Mouse (Mus musculus) spleen, postnatal 10 days (tissue): ENCODE measurements around the gene Rsph3b.
"Not testable (repeated sequence)": the region's sequence is repeated elsewhere in the genome, so short reads cannot be mapped to it uniquely, and the experiment has no call there.

Experiments used
- DNase-seq, 2 experiments: peaks; one replicate each; pipeline ENCODE4 v3.0.0; 2021 to 2022; ENCODE audit warnings: low spot score in 2 of 2

Rsph3b gene

DNA sequence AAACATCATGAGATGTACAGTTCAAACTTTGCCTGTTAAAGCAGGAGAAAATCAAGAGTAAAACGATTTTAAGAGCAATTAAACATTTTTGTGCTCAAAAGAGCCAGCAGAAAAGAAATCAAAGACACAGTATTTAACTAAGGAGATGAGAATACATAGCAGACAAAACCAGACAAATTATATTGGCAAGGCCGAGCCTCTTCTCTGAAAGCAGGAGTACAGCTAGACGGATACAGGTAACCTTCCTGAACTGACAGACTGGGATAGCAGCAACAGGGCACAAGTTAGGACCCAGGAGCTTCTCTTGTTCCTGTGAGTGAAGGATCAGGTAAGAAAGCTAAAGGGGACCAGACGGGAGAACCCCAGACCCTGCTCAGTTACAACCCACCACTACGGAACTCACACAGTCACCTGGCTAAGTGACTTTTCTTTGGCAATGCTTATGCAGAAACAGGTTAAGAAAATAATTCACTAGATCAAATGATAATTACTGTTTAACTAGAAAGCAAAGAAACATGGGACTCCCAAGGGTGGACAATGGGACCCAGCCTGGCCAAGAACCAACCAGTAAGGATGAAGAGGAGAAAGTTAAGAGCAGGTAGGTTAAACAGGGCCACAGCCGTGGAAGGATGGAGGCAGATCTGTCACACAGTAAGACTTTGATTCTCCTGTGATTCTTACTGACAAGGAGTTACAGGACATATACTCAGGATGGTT lies 11.2 kb upstream of the Rsph3b start:
- DNase-seq = not testable (repeated sequence)

DNA sequence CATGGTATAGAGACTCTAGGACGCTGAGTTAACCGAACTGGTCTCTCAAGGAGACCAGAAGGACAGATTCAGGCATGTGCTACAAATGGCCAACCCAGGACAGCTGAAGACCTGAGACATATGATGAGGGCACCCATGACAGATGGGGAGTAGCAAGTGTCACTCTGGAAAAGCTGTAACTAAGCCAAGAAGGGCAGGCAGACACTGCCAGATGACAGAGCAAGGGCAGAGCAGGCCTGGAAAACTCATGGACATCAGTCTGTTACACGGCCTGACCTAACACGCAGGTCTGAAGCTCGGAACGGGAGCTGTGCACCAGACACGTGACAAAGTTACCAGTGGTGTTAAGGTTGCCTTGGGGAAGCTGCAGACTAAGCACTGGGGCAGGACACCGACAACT lies 10.4 kb upstream of the Rsph3b start:
- DNase-seq = not testable (repeated sequence)

DNA sequence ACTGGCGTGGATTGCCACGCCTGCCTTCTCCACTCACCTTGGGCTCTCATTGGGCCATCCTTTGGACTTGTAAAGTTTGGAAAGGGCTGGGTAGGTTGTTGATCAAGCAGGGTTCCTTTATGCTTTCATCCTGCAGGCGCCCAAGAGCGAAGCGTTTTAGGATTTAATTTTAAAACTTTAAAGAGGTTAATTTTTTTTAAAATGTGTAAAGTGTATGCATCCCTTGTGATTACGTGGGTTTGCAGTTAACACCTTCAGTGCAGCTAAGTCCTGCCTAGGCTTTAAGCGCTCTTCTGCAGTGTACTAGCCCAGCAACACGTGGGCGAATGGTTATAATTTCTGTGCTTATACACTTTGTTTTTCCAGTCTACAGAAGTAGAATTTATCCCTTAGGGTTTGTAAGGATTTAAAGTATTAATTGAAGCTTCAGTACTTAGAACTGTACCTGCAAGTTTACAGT lies 317 bp upstream of the Rsph3b start:
- not testable (repeated sequence) for DNase-seq

DNA sequence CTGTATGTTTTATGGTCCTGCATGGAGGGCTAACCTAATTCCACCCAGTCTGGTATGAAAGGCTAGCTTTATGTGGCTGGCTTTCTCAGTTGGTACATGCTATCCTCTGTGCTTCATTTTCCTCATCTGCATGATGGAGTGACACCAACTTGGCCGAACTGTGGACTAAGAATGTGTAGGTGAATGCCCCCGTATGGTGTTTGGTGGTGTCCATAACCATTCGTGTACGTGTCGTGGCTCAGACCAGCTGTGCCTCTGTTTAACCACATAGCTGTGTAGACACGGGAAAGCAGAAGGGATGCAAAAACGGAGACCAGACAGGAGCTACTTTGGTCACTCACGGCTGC lies 872 bp downstream of the Rsph3b start:
- not testable (repeated sequence) for DNase-seq

DNA sequence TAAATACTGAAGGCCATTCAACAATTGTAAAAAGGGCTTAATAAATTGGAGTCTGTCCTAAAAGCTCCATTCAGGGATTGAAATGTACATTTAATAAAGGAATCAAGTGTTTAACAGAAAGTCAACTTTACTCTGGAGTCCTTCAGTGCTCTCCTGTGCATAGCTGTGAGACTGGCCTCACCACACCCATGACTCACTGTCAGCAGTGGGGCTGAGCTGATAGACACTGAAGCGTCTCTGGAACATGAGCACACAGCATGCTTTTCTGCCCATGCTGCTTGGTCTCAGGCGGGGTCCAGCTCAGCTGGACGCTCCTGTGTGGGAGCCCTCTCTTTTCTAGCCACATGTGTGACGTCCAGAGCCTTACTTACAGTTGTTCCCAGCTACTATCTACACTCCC lies 5.9 kb downstream of the Rsph3b start:
- DNase-seq = not testable (repeated sequence)

DNA sequence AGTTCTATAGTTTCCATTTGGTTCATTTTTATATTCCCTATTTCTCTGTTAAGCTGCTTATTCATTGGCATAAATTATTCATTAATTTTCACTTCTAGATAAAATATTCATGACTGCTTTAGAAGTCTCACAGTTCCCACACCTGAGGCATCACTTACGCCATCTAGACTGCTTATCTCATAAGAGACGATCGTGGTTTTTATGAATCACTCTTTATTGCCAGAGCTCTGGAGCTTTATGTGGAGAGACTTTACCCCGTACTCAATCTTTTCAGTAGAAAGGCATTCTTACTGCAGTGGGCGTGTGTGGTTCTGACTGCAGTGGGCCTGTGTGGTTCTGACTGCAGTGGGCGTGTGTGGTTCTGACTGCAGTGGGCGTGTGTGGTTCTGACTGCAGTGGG lies 16.9 kb downstream of the Rsph3b start:
- not testable (repeated sequence) for DNase-seq

DNA sequence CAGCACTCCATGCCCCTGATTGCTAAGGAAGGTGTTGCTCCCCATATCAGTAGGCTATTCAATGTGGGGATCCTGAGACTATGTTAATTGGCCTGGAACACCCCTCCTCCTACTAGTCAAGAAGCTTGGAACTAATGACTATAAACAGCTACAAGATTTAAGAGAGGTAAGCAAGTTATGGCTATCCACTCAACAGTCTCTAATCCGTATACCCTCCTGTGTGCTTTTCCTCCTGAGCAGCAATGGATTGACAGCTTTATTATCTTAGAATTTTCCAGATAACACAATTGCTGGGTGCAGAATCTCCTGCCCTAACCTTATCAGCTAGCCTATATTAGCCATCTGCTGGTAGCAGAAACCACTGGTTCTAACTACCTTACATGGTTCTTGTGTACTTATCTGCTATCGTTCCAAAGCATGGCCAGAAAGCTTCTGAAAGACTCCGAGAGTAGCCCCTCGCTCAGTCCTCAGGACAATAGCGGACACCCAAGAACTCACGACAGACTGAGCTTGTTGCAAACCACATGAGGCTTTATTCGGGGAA lies 28.1 kb downstream of the Rsph3b start:
- not testable (repeated sequence) for DNase-seq

DNA sequence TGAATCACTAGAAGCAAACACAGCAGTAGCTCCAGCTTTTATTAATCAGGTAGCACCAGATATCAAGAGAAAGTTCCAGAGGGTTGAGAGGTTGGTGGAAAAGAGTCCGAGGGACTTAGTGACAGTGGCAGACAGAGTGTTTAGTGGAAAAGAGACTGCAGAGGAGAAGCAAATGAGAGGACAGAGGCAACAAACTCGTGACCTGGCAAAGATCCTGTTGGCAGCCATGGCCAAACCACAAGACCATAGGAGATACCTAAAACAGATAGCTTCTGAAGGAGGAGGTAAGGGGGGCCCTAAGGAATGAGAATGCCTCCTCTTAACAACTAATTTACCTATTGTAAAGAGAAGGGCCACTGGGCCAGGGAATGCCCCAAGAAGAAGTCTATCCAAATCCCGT lies 29.1 kb downstream of the Rsph3b start:
- DNase-seq = not testable (repeated sequence)

DNA sequence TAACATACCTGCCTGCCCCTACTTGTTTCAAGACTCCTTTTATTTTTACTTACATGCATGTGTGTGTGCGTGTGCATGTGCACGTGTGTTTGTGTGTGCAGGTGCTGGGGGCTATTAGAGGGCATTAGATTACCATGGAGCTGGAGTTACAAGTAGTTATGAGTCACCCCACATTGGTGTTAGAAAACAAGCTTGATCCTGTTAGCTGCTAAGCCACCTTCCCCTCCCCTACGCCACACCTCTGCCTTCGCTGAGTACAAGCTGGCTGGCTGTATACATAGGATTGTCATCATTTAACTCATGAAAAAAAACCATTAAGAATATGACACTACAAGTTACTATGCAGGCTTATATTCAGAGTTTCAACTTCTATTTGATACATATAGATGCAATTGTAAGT lies 33.2 kb downstream of the Rsph3b start:
- DNase-seq = not testable (repeated sequence)

DNA sequence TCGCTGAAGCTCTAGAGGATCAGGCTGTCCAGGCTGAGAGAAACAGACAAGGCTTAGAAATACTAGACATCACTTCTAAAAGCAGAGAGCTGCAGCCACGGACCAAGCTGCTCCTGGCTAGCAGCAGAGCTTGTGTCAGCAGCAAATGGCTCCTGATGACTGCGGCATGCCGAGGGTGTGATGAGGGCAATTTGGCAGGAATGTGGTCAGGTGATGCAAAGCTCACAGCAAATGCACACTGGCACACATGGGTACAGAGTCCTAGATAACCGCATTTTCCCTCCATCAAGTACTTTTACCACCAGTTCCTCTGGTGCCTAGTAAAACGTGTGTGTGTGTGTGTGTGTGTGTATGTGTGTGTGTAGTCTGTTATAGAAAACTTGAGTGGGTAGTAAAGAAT lies 34.4 kb downstream of the Rsph3b start:
- not testable (repeated sequence) for DNase-seq

DNA sequence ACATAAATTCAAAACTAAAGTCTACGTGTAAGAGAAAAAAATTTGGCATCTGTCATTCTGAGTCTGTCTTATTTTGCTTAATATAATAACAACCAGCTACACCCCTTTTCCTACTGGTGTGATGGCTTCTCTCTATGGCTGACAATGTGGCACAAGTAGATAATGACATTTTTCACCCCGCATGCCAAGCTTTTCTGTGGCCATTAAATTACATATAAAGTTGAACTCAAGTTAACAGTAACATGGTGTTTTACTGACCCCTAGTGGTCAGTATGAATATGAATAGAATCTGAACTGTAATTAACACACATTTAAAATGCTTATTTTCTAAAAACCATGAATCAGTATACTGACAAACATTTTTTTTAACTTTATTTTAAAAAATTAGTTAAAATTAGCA lies 48.1 kb downstream of the Rsph3b start:
- not testable (repeated sequence) for DNase-seq

DNA sequence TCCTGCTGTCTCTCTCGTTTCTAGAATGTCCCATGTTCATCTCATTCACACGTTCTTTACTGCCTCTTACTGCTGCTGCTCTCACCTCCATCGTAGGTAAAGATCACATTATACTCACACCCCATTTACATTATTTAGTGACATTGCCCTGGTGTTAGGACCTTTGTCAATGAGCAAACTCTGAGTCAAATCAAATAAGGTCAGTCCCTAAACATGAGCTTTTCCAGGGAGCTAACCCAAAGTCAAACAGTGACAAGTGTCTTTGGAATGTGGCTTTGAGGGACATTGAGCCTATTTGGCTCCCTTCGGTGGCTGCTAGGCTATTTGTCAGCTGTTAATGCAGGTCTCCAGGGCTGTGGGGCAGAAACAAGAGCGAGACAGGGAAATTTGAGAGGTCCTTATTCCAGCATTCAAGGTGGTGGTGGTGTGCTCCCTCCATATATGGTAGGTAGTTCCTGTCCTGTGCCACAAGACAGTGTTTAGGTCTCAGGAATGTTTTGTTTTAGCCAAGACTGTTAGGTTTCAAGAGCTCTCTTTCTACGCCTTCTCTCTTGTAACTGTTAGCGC lies 50.4 kb downstream of the Rsph3b start:
- not testable (repeated sequence) for DNase-seq

DNA sequence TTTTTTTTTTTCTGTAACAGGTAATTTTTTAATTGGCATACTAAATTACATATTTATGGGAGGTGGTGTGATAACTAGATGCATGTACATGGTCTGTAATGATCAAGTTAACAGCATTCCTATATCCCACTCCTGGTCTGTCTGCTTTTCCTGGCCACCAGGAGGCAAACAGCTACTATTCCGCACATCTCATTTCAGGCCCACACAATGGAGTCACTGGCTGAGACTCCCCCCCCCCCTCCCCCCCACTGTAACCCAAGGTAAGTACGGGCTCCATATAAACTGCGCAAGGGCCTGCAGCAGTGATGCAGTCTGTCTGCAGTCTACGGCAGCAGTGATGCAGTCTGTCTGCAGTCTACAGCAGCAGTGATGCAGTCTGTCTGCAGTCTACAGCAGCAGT lies 51.7 kb downstream of the Rsph3b start:
- DNase-seq = no peak

DNA sequence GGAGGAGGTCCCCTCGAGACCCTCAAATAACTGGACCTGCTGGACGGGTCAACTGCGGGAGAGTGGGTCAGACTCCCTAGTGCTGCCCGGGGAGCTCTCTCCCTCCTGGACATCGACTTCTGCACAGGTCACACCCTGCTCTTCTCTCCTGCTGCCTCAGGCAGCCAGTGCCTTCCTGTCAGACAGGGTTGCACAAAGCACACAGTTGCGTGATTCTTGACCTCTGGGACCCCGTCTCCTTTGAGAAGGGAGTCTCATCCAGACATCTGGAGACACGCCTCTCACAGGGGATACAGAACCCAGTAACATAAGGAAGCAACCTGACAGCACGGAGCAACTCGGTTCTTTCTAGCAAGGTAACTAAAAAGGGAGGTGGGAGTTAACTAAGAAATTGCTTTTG lies 55.1 kb downstream of the Rsph3b start:
- no peak for DNase-seq

DNA sequence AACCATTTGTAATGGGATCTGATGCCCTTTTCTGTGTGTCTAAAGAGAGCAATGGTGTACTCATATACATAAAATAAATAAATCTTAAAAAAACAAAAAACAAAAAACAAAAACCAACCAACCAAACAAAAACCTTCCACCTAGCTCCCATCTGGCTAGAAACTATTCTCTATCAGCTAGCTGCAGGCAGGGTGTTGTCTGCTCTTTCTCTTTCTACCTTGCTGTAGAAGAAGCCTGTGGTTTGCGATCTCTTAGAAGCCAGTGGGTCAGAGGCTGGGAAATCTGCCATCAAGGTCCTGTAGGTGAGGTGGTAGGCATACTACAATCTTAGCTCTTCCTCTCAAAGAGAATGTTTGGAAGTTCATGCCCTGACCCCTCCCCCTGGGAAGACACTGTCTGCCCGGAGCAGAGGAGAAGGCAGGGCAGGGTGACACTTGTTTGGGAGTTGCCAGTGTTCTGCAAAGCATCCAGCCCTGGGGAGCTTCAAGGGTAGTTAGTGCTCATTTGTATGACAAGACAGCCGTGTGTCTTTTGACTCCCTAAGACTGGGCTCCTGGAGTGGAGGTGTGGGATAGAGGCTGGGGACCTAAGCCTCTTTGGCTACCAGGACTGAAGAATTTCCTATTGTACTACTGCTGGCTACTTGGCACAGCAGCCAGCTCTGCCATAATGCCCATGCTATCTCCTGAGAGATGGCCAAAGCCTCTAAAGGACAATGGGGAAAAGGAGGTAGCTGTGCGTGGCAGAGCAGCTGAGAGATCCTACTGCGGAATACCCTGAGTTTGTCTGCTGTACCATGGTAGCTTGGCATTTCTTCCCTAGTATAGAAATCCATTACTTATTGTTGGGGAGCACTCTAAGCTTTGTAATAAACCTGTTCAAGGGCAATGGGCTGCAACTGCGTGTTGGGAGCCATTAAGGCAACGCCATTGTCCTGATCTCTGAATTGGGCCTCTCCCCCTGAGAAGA lies 56.2 kb downstream of the Rsph3b start:
- peak in 1 of 2 experiments; percentile 38 for DNase-seq

DNA sequence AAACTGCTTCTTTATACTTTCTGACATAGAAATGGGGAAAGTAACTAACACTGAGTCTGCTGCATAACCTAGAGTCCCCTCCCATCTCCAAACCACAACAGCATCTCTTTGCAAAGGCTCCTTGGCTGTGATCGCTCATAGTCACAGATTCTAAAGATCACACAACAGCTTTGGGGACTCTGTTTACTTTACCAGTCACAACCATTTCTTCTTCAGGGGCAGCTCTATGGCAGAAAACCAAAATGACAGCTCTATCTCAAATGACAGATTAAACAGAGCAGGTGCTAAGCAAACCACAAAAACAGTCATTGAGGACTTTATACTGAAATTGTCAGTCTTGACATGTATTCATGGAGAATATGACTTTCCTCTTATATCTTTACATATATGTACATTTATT lies 62.0 kb downstream of the Rsph3b start:
- no peak for DNase-seq

DNA sequence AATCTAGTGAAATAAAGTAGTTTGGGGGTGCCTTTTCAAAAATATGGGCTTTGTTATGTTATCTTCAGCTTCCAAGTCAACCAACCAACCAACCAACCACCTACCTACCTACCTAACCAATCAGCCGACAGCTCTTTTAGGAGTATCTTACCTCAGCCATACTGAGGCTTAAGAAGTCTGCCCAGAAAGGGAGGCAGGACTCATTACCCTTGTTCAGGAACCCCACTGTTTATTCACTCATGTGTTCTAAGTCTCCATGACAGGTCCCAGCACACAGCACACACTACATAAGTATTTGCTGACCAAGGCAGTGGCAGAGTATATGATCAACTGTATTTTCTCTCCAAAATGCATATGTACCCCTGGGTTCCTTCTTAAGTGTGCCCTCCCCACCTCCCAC lies 64.0 kb downstream of the Rsph3b start:
- DNase-seq = no peak

DNA sequence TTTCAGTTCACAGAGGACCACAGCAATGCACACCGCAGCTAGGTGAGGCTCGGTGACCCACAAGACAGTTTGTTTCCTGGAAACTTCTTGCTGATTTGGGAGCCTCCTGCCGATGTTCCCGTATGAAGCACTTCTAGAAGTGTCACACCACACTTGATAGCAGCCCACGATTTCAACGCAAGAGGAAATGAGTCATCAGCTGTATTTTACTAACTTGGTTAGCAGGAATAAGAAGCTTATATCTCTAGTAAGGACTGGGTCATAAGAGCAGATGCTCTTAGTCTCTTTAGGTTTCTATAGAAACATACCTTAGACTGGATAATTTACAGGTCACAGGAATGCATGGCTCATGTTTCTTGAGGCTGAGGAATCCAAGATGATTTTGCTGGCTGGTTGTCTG lies 67.2 kb downstream of the Rsph3b start:
- no peak for DNase-seq

DNA sequence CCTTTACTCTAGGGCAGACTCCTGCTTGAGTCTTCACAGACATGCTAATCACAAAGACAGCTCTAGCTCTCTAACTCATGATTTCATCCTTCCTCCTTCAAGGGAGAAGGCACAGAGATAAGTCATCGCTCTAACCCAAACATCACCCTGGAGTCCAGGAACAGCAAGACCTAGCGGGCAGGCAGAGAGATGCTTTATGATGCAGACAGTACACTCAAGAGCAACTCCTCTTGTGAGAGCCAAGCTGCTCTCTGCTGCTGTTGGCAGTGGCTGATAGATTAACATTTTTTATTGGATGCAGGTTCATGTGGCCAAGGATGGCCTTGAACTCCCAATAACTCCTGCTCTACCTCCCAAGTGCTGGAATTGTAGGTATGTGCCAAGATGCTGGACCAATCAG lies 77.1 kb downstream of the Rsph3b start:
- peak in 1 of 2 experiments; percentile 2 for DNase-seq

DNA sequence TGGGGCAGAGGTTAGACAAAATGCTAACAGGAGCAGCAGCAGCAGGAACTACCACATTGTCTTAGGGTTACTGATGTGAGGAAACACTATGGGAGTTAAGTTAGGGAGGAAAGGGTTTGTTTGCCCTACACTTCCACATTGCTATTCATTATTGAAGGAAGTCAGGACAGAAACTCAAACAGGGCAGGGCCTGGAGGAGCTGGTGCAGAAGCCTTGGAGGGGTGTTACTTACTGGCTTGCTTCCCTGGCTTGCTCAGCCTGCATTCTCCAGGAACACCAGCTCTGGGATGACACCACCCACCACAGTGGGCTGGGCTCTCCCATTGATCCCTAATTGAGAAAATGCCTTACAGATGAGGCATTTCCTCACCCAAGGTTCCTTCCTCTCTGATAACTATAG lies 79.7 kb downstream of the Rsph3b start:
- no peak for DNase-seq

DNA sequence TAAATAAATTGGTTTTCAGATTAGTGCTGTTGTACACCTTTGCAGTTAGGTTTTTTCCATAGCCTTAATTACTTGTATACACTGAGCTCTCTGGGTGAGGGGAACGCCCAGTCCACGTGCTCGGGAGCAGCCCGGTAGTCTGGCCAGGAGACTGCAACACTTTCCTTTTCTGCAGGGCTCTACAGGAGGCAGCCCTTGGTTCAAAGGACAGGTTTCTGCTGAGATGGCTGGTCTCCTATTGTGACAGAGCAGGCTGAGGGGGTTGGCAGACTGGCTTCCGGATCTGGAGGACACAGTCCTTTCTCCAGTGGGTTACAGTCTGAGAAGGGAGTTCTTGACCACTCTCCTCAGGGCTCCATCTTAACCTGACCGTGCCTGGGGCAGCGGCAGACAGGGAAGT lies 80.7 kb downstream of the Rsph3b start:
- no peak for DNase-seq

DNA sequence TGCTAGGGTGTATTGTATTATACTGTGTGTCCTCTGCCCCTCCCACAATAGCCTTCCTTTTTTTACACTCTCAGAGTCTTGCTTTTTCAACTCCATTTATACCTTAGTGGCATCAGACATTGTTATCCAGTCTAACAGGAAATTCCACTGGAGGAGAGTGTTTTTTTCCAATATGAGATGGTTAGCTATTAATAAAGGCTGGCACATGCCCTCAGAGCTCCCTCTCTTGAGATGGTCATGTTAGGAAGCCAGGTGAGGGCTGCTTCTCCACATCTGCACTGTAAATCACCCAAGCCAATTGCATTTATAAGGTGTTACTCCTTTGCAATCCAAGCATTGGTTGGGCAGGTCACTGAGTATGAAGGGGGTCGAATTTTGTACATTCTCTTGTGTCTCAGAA lies 81.9 kb downstream of the Rsph3b start:
- no peak for DNase-seq
